Mouse (Mus musculus): ENCODE data around the gene Bcas3. TPM values are rescaled to one million over a fixed set of nuclear protein-coding genes. Genes with fewer than 3 reads are reported as not detected.
"Not testable (repeated sequence)": the region's sequence is repeated elsewhere in the genome, so short reads cannot be mapped to it uniquely, and the experiment has no call there.

Gene Bcas3
- total RNA-seq, 2 experiments from 2014 or later: 32.2 to 38.4 TPM

DNA sequence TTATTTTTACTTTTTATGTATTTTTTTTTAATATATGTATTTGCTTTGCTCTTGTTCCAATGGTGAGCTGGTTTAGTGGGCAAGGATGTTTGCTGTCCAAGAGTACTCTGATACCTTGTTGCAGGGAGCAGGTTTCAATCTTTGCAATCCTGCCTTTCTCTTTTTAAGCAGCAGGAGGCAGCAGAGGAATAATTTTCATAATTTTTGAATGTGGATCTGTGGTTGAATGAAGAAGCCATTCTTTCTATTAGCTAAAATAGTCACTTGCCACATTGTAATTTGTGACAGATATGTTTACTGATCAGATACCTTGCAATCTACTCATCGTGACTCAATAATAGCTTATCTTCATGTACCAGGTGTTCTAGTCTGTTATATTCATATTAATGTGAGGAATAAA lies 116.6 kb downstream of the Bcas3 start:
- peak in 1 of 2 experiments; percentile 15 for DNase-seq
- intact Hi-C loops (cut with DNase I): loop anchor here (5.0 kb wide), 1 partner anchor 373 kb away; no protein-coding TSS in a partner anchor

GRCm38 (mm10) chr11:85470508-85470907 lies 117.5 kb downstream of the Bcas3 start:
- DNase-seq: no peak
- intact Hi-C loops (cut with DNase I): loop anchor here (5.0 kb wide), 2 partner anchors 88 to 352 kb away; no protein-coding TSS in a partner anchor

GRCm38 (mm10) chr11:85474326-85474725 lies 121.4 kb downstream of the Bcas3 start:
- DNase-seq: no peak
- intact Hi-C loops (cut with DNase I): loop anchor here (5.0 kb wide), 2 partner anchors 92 to 348 kb away; no protein-coding TSS in a partner anchor

DNA sequence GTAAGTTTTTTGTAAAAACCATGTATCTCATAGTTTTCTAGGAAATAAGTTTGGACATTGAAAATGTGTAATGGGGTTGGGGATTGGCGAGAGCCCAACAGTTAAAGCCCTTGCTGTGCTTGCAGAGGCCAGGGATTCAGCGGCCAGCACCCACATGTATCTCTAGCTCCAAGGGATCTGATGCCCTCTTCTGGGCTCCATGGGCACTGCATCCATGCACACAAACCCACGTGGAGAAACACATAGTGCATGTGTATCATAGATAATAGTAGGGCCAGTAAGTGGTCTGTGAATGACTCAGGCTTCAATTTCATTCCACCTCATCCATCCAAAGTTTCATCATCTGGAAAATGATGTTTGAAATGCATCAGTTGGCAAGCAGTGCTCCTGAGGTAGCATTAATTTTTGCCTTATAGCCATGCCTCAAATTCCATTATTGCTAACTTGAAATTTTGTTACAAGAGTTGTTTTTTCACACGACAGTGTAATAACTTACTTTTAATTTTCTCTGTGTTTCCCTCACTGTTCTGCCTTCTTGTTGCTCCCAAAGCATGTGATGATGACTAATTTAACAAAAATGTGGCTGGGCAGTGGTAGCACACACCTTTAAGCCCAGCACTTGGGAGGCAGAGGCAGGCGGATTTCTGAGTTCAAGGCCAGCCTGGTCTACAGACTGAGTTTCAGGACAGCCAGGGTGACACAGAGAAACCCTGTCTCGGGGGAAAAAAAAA lies 129.9 kb downstream of the Bcas3 start:
- no peak for DNase-seq
- intact Hi-C loops (cut with DNase I): no loop called here

- intact Hi-C loops (cut with DNase I): no loop called here
- no peak for DNase-seq
Measured at GRCm38 (mm10) chr11:85485197-85485940, 132.4 kb downstream of the Bcas3 start.

- intact Hi-C loops (cut with DNase I): no loop called here
Measured at GRCm38 (mm10) chr11:85487501-85487900, 134.5 kb downstream of the Bcas3 start.

GRCm38 (mm10) chr11:85492231-85492630 lies 139.3 kb downstream of the Bcas3 start:
- DNase-seq: peak; percentile 47 to 71
- intact Hi-C loops (cut with DNase I): no loop called here

More at GRCm38 (mm10) chr11:85487501-85487900, 134.5 kb downstream of the Bcas3 start:
- no peak for DNase-seq

- DNase-seq: no peak
- intact Hi-C loops (cut with DNase I): no loop called here
Measured at GRCm38 (mm10) chr11:85492666-85493065, 139.7 kb downstream of the Bcas3 start.

DNA sequence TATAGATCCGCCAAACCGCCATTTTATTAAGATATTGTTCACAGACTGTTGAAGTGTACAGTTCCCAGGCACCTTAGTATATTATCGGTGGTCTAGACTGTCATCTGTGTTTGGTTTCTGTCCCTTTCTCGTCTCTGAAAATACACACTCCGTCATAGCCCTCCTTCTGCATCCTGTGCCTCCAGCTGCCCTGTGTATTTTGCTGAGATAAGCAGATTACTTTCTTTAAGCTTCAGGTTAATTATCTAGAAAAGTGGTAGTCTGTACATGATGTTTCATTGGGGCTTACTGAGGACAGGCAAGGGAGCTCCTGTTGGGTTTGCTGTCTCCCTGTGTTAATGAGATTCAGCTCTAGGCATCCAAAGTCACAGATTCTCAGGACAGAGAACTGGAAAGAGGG lies 146.6 kb downstream of the Bcas3 start:
- intact Hi-C loops (cut with DNase I): no loop called here
- DNase-seq: no peak

DNA sequence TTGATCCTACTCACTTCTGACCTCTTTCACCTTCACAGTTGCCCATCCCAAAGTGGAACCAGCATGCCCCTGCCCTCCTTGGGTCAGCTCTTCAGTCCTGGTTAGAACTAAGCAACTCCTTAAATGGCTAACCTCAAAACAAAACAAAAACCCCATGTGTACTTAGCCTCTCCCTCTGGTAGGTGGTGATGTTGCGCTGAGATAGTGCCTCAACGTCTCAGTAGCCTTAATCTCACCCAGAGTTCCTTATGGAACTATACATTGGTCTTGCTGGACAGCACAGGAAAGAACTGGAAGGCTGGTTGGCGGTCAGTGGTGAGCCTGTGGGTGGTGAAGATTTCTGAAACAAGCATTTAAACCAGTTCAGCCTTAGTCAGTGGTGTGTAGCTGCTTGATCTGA lies 149.1 kb downstream of the Bcas3 start:
- intact Hi-C loops (cut with DNase I): no loop called here
- DNase-seq: no peak

DNA sequence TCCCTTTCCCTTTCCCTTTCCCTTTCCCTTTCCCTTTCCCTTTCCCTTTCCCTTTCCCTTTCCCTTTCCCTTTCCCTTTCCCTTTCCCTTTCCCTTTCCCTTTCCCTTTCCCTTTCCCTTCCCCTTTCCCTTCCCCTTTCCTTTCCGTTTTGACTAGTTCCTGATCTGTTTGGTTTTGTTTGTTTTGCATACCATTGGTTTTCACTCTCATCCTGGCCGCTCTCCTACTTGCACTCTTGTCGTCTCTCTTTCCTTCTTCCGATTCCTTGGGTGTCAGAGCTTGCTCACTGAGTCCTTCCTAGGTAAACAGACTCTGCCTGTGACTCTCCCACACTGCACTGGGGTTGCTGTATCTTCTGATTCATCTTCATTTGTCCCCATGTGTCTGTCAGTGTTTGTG lies 151.8 kb downstream of the Bcas3 start:
- intact Hi-C loops (cut with DNase I): not testable (repeated sequence)

DNA sequence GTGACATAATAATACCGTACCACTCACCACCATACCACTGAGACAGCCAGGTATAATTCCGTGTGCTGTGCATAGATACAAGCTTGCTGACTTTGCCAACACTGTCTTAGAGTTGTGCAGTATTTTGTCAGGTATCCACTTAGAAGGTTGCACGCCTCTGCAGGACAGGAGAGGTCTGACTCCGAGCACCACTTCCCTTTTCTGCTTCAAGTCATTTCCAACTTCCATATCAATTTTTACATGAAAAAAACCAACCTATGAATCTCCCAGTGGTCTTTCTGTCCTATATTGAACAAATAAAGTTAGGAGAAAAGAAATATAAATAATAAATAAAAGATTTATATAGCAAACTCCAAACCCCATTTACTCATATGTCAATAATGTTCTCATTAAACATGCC lies 152.8 kb downstream of the Bcas3 start:
- intact Hi-C loops (cut with DNase I): no loop called here
- DNase-seq: no peak

More for the DNA sequence above, 151.8 kb downstream of the Bcas3 start:
- not testable (repeated sequence) for DNase-seq

- intact Hi-C loops (cut with DNase I): no loop called here
- DNase-seq: no peak
Measured at GRCm38 (mm10) chr11:85509334-85509733, 156.4 kb downstream of the Bcas3 start.

GRCm38 (mm10) chr11:85511270-85511904 lies 158.4 kb downstream of the Bcas3 start:
- DNase-seq: no peak
- intact Hi-C loops (cut with DNase I): no loop called here

DNA sequence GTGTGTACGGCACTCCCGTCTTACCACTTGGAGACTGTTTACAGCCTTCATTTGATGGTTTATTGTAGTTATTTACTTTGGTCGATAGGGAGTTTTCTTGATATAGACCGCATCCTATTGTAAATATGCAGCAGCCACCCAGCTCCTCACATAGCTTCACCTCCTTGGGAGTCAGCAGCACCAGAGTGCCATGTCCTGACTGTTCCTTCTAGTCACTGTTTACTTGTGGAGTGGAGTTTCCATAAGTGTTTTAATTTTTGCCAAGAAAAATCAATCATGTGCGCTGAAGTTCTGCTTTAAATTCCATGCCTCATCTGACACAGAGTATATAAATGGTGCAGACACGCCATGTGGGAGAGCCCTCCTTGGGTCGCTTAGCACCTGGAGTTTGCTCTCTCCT lies 163.8 kb downstream of the Bcas3 start:
- intact Hi-C loops (cut with DNase I): no loop called here
- DNase-seq: no peak

GRCm38 (mm10) chr11:85518025-85518756 lies 165.2 kb downstream of the Bcas3 start:
- no peak for DNase-seq
- intact Hi-C loops (cut with DNase I): loop anchor here (2.0 kb wide), 1 partner anchor 305 kb away; no protein-coding TSS in a partner anchor

- DNase-seq: no peak
- intact Hi-C loops (cut with DNase I): no loop called here
Measured at GRCm38 (mm10) chr11:85520236-85520635, 167.3 kb downstream of the Bcas3 start.

DNA sequence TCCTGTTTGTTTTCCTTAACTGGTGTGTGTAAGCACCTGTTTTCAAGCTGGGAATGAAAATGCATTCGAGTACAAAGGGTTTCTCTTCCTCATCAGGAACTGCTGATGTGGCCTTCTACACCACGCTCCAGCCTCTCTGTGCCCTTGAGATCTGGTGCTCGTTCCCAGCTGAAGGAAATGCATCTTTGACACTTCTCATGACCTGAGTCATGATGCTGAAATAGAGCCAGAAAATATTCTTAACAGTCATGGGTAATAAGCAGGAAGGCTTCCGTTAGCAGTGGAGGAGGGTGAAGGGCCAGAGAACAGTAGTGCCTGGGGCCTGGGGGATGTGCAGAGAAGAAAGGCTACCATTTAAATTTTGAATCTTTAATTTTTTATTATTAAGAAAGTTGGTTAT lies 168.0 kb downstream of the Bcas3 start:
- DNase-seq: no peak
- intact Hi-C loops (cut with DNase I): no loop called here

DNA sequence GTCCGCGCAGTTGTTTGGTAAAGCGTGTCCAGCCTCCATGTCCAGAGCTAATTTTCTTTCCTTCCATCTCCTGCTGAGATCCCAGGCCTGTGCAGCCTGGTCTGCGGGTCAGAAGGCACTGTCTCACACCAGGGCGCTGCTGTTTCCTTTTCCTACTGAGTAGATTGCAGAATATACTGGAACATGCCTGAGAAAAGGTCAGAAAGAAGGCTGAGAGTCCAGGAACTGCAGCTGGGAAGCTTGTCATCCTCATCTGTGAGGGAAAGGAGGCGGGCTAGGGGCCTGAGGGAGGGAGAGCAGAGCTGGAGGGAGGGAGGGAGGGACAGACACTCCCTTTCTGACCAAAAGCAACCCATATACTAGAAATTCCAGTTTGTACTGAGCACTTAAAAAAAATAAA lies 170.7 kb downstream of the Bcas3 start:
- DNase-seq: no peak
- intact Hi-C loops (cut with DNase I): no loop called here

- intact Hi-C loops (cut with DNase I): no loop called here
Measured at GRCm38 (mm10) chr11:85524186-85524585, 171.2 kb downstream of the Bcas3 start.

More at GRCm38 (mm10) chr11:85524186-85524585, 171.2 kb downstream of the Bcas3 start:
- peak; percentile 71 to 76 for DNase-seq

Data from gastrocnemius, postnatal 36 days (tissue).